Mouse (Mus musculus): ENCODE data around the gene Proca1. TPM values are rescaled to one million over a fixed set of nuclear protein-coding genes. Genes with fewer than 3 reads are reported as not detected.
A peak's percentile ranks its signal among the peaks of the same experiment; 100 is the strongest.

The Proca1 gene
- total RNA-seq, 2 experiments from 2014 or later = 1.1 to 1.2 TPM

GRCm38 (mm10) chr11:78231518-78231917 is 38.3 kb downstream of the Proca1 start:
- no peak for DNase-seq

GRCm38 (mm10) chr11:78240193-78240857 is 47.1 kb downstream of the Proca1 start:
- no peak for DNase-seq

- no peak for DNase-seq
Observed at GRCm38 (mm10) chr11:78245261-78245626, 52.1 kb downstream of the Proca1 start.

GRCm38 (mm10) chr11:78245627-78246317 is 52.6 kb downstream of the Proca1 start, which contains the start of the genes Sdf2 and Supt6:
Sdf2 (plus strand) TSS chr11:78245746.
Supt6 (minus strand) TSS chr11:78245987.
- peak; percentile 88 for DNase-seq

- no peak for DNase-seq
Observed at GRCm38 (mm10) chr11:78246318-78247011, 53.3 kb downstream of the Proca1 start.

GRCm38 (mm10) chr11:78247012-78247348 is 53.8 kb downstream of the Proca1 start:
- DNase-seq = no peak

- no peak for DNase-seq
Observed at GRCm38 (mm10) chr11:78247727-78248140, 54.5 kb downstream of the Proca1 start.

Small RNA genes lying within 50 kb of the gene (microRNA-seq; reads per million reads assigned to microRNA genes)
- 0 to 0.32 reads per million in 2 experiments for gene Mir7653

Other genes starting within 250 kb of the Proca1 start
- gene Phf12, start 210.6 kb upstream of the Proca1 start, total RNA-seq (2021) = 10 to 100 TPM; 19.7 to 35.4 TPM
- 1 to 10 TPM; 3.0 to 4.3 TPM for gene Dhrs13, start 161.1 kb upstream of the Proca1 start, total RNA-seq (2021)
- 10 to 100 TPM; 68.3 to 68.5 TPM for gene Flot2, start 155.5 kb upstream of the Proca1 start, total RNA-seq (2021)
- gene Eral1, start 113.0 kb upstream of the Proca1 start, total RNA-seq (2021) = 10 to 100 TPM; 17.8 to 21.6 TPM
- 1 to 10 TPM; 7.8 to 9.8 TPM for gene Fam222b, start 98.7 kb upstream of the Proca1 start, total RNA-seq (2021)
- 10 to 100 TPM; 15.7 to 22.6 TPM for gene Traf4, start 27.8 kb upstream of the Proca1 start, total RNA-seq (2021)
- gene Nek8, start 16.7 kb upstream of the Proca1 start, total RNA-seq (2021) = 1 to 10 TPM; 3.1 to 3.7 TPM
- gene Tlcd1, start 16.7 kb upstream of the Proca1 start, total RNA-seq (2021) = 10 to 100 TPM in 1 of 2 experiments, 1 to 10 TPM in 1; 7.4 to 11.9 TPM
- 1,000 to 10,000 TPM; 1,328 to 1,362 TPM for gene Rpl23a, start 9.8 kb upstream of the Proca1 start, total RNA-seq (2021)
- gene Rab34, start 5.0 kb upstream of the Proca1 start, total RNA-seq (2021) = 10 to 100 TPM; 21.7 to 25.4 TPM
- 10 to 100 TPM; 47.5 to 48.2 TPM for gene Sdf2, start 52.4 kb downstream of the Proca1 start, total RNA-seq (2021)
- gene Supt6, start 52.6 kb downstream of the Proca1 start, total RNA-seq (2021) = 10 to 100 TPM; 30.3 to 35.3 TPM
- gene 2610507B11Rik, start 68.4 kb downstream of the Proca1 start, total RNA-seq (2021) = 100 to 1,000 TPM; 136 to 138 TPM
- under 1 TPM; 0.36 to 0.59 TPM for gene BC030499, start 97.4 kb downstream of the Proca1 start, total RNA-seq (2021)
- 10 to 100 TPM in 1 of 2 experiments, 1 to 10 TPM in 1; 7.1 to 11.3 TPM for gene Spag5, start 108.1 kb downstream of the Proca1 start, total RNA-seq (2021)
- gene Aldoc, start 129.6 kb downstream of the Proca1 start, total RNA-seq (2021) = 1 to 10 TPM; 1.9 to 2.0 TPM
- 10 to 100 TPM; 24.9 to 25.5 TPM for gene Pigs, start 135.0 kb downstream of the Proca1 start, total RNA-seq (2021)
- gene Unc119, start 150.1 kb downstream of the Proca1 start, total RNA-seq (2021) = 10 to 100 TPM; 26.2 to 28.4 TPM
- not detected for gene Foxn1, start 193.2 kb downstream of the Proca1 start, total RNA-seq (2021)
- gene Slc13a2, start 228.8 kb downstream of the Proca1 start, total RNA-seq (2021) = not detected

Measured in gastrocnemius, postnatal 10 days (tissue).